Mouse (Mus musculus) limb, embryonic 11.5 days (tissue): ENCODE data around the gene Utrn. TPM values are rescaled to one million over a fixed set of nuclear protein-coding genes. Genes with fewer than 3 reads are reported as not detected.
A peak's percentile ranks its signal among the peaks of the same experiment; 100 is the strongest.

Source experiments
- ATAC-seq: fragments of 200-750 bp; cut with Nextera tagmentation; 2 replicates; pipeline ENCODE4 v1.8.0; 2017; ENCODE audit warnings: low read depth; ENCODE audit not compliant: insufficient number of reproducible peaks, low FRiP score, low TSS enrichment
- DNase-seq: peaks from one replicate; pipeline ENCODE4 v3.0.0-alpha.2; 2015; ENCODE audit warnings: low spot score
- H3K27ac ChIP-seq: fragments of 300-500 bp; sonication (generic); replicated peaks from 2 replicates; pipeline ENCODE4 v1.5.1; 2014; ENCODE audit warnings: low read depth, mild to moderate bottlenecking, low read length
- H3K27me3 ChIP-seq: fragments of 300-500 bp; sonication (generic); 2 replicates; pipeline ENCODE4 v1.6.1; 2014; ENCODE audit warnings: mild to moderate bottlenecking, low read length, mixed read lengths; ENCODE audit not compliant: control insufficient read depth, insufficient read depth
- H3K36me3 ChIP-seq: fragments of 300-500 bp; sonication (generic); 2 replicates; pipeline ENCODE4 v1.6.1; 2014; ENCODE audit warnings: mild to moderate bottlenecking, low read length, moderate library complexity, mixed read lengths; ENCODE audit not compliant: control insufficient read depth, insufficient read depth
- H3K4me1 ChIP-seq: fragments of 300-500 bp; sonication (generic); 2 replicates; pipeline ENCODE4 v1.6.1; 2014; ENCODE audit warnings: low read length, mixed read lengths; ENCODE audit not compliant: control insufficient read depth, insufficient read depth
- H3K4me2 ChIP-seq: fragments of 300-500 bp; sonication (generic); 2 replicates; pipeline ENCODE4 v1.6.1; 2014; ENCODE audit warnings: low read depth, mild to moderate bottlenecking, moderate library complexity; ENCODE audit not compliant: severe bottlenecking
- H3K4me3 ChIP-seq: fragments of 300-500 bp; sonication (generic); 2 replicates; pipeline ENCODE4 v1.5.1; 2014; ENCODE audit warnings: low read depth, low read length
- H3K9ac ChIP-seq: fragments of 300-500 bp; sonication (generic); 2 replicates; pipeline ENCODE4 v1.6.1; 2014; ENCODE audit warnings: mild to moderate bottlenecking, low read length
- H3K9me3 ChIP-seq: fragments of 300-500 bp; sonication (generic); 2 replicates; pipeline ENCODE4 v1.6.1; 2016; ENCODE audit warnings: low read length; ENCODE audit not compliant: control insufficient read depth
- WGBS: fragments of 180-500 bp; shearing (Covaris S2); extraction: QIAGEN DNeasy Blood & Tissue Kit; methylation state at CpG from one replicate; pipeline ENCODE4 v1.1.7; 2014; 5-methylcytosine and 5-hydroxymethylcytosine counted together
- polyA plus RNA-seq: library from polyadenylated mRNA; unstranded; fragments of >200 nt; fragmentation: Nextera tagmentation; extraction: Ambion mirVana; gene quantifications from 2 replicates; pipeline ENCODE4 v1.2.1, GENCODE M21; 2014

The Utrn gene
- polyA plus RNA-seq, 1 experiment from 2014 or later = 41.0 TPM

GRCm38 (mm10) chr10:12694774-12695173 is 174.4 kb downstream of the Utrn start:
- Histone ChIP-seq H3K4me1 (0 out of 2 replicates have a peak, but pooled peaks cover 2% of the 10 kb centered on the region), H3K27me3 (no peaks in the 10 kb centered on the region), H3K9me3 (no peaks in the 10 kb centered on the region), H3K9ac (no peak overlapping the region), H3K4me2 (no peak overlapping the region), H3K36me3 (no peaks in the 10 kb centered on the region), H3K4me3 (no peak overlapping the region), H3K27ac (no peak overlapping the region)
- peak; percentile 33 for DNase-seq
- ATAC-seq = no peak
- 19% methylated on average over 6 of the region's 6 CpGs for WGBS

- 0 out of 2 replicates have a peak, but pooled peaks cover 2% of the 10 kb centered on the region for H3K4me1 ChIP-seq
- ATAC-seq (no peak), DNase-seq (peak; percentile 76)
- WGBS = 25% methylated on average over 5 of the region's 5 CpGs
- H3K27ac ChIP-seq = no peak overlapping the region
- H3K4me2 ChIP-seq = no peak overlapping the region
- H3K4me3 ChIP-seq = no peak overlapping the region
- H3K9me3 ChIP-seq = no peaks in the 10 kb centered on the region
- H3K27me3 ChIP-seq = no peaks in the 10 kb centered on the region
- H3K9ac ChIP-seq = no peak overlapping the region
- no peaks in the 10 kb centered on the region; the same call in 1 of the 2 replicates for H3K36me3 ChIP-seq
Observed at GRCm38 (mm10) chr10:12690601-12691000, 178.6 kb downstream of the Utrn start.

GRCm38 (mm10) chr10:12685683-12686082 is 183.5 kb downstream of the Utrn start:
- ATAC-seq = no peak
- Histone ChIP-seq H3K4me2 (no peak overlapping the region), H3K4me3 (no peak overlapping the region), H3K9ac (no peak overlapping the region), H3K4me1 (no peaks in the 10 kb centered on the region), H3K27ac (no peak overlapping the region), H3K9me3 (no peaks in the 10 kb centered on the region), H3K27me3 (no peaks in the 10 kb centered on the region), H3K36me3 (peaks cover 2% of the 10 kb centered on the region; the same call in 1 of the 2 replicates)
- no peak for DNase-seq

- Histone ChIP-seq H3K27me3 (no peaks in the 10 kb centered on the region), H3K9me3 (no peaks in the 10 kb centered on the region), H3K9ac (no peak overlapping the region), H3K4me2 (no peak overlapping the region), H3K27ac (no peak overlapping the region), H3K4me1 (no peaks in the 10 kb centered on the region), H3K4me3 (no peak overlapping the region), H3K36me3 (peaks cover 2% of the 10 kb centered on the region; the same call in 1 of the 2 replicates)
- 88% methylated on average over 3 of the region's 3 CpGs for WGBS
- DNase-seq (no peak), ATAC-seq (no peak)
Observed at GRCm38 (mm10) chr10:12684018-12684417, 185.1 kb downstream of the Utrn start.

GRCm38 (mm10) chr10:12673309-12673708 is 195.9 kb downstream of the Utrn start:
- WGBS = 89% methylated on average over 5 of the region's 5 CpGs
- DNase-seq (no peak), ATAC-seq (no peak)
- Histone ChIP-seq H3K36me3 (no peaks in the 10 kb centered on the region), H3K4me1 (no peaks in the 10 kb centered on the region), H3K27me3 (no peaks in the 10 kb centered on the region), H3K4me2 (no peak overlapping the region), H3K9ac (no peak overlapping the region), H3K4me3 (no peak overlapping the region), H3K9me3 (no peaks in the 10 kb centered on the region), H3K27ac (no peak overlapping the region)

GRCm38 (mm10) chr10:12671608-12672007 is 197.6 kb downstream of the Utrn start:
- 92% methylated on average over 9 of the region's 9 CpGs for WGBS
- Histone ChIP-seq H3K4me2 (no peak overlapping the region), H3K27ac (no peak overlapping the region), H3K9me3 (no peaks in the 10 kb centered on the region), H3K36me3 (no peaks in the 10 kb centered on the region), H3K9ac (no peak overlapping the region), H3K4me3 (no peak overlapping the region), H3K27me3 (no peaks in the 10 kb centered on the region), H3K4me1 (no peaks in the 10 kb centered on the region)
- DNase-seq = no peak
- ATAC-seq = no peak

- H3K27me3 ChIP-seq = no peaks in the 10 kb centered on the region
- ATAC-seq = no peak
Observed at GRCm38 (mm10) chr10:12662035-12662434, 207.1 kb downstream of the Utrn start.

GRCm38 (mm10) chr10:12658023-12658744 is 211.0 kb downstream of the Utrn start:
- H3K36me3 ChIP-seq = peaks cover 3% of the 10 kb centered on the region; the same call in 1 of the 2 replicates
- H3K27me3 ChIP-seq = no peaks in the 10 kb centered on the region
- DNase-seq (no peak), ATAC-seq (no peak)
- no peak overlapping the region for H3K4me3 ChIP-seq
- H3K9me3 ChIP-seq = no peaks in the 10 kb centered on the region; the same call in 1 of the 2 replicates
- no peaks in the 10 kb centered on the region for H3K4me1 ChIP-seq
- no peak overlapping the region for H3K9ac ChIP-seq
- WGBS = 76% methylated on average over 8 of the region's 8 CpGs
- no peak overlapping the region for H3K4me2 ChIP-seq
- no peak overlapping the region for H3K27ac ChIP-seq

More at GRCm38 (mm10) chr10:12662035-12662434, 207.1 kb downstream of the Utrn start:
- no peaks in the 10 kb centered on the region; the same call in 1 of the 2 replicates for H3K9me3 ChIP-seq
- no peak overlapping the region for H3K4me3 ChIP-seq
- 88% methylated on average over 4 of the region's 4 CpGs for WGBS
- no peak overlapping the region for H3K9ac ChIP-seq
- no peak for DNase-seq
- no peaks in the 10 kb centered on the region for H3K4me1 ChIP-seq
- H3K4me2 ChIP-seq = no peak overlapping the region
- no peak overlapping the region for H3K27ac ChIP-seq
- 0 out of 2 replicates have a peak, but pooled peaks cover 3% of the 10 kb centered on the region for H3K36me3 ChIP-seq
